Mouse (Mus musculus): ENCODE measurements around the gene Tmem88. TPM values are rescaled to one million over a fixed set of nuclear protein-coding genes. Genes with fewer than 3 reads are reported as not detected.

The Tmem88 gene
- polyA plus RNA-seq, 1 experiment from 2014 or later: 39.6 TPM

DNA sequence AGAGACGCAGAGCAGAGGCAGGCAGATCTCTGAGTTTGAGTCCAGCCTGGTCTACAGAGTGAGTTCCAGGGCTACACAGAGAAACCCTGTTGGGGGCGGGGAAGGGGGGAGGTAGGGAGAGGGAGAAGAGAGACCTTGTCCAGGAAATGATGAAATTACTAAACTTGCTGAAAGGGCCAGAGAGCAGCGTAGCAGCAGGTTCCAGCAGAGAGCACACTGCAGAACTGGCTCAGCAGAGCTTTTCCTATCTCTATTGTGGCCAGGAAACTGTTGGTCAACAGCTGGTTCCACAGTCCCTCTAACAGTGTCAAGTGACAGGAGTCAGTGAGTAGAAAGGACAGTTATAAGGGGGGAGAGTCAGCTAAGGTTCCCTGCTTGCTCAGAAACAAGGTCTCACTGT lies 18.4 kb downstream of the Tmem88 start:
- H3K9ac ChIP-seq (ENCODE audit: low read length): no peak overlapping the region

DNA sequence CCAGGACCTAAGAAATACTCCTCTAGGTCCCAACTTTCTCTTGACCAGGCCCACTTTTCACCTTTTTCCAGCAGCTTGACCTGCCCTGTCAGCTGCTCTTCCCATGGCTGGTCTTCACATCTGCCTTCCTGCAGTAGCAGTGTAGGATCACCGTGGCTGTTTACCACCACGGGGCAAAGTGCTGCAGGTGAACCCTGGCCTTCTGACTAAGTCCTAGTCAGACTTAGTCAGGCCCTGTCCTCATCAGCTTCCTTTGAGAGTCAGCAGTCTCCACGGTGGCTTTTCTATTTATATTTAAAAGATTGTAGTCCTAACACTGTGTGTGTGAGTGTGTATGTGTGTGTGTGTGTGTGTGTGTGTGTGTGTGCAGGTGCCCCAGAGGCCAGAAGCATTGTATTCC lies 20.3 kb downstream of the Tmem88 start:
- Histone ChIP-seq H3K4me1 (ENCODE audit: control insufficient read depth, insufficient read depth, low read length) (0 out of 2 replicates have a peak, but pooled peaks cover 3% of the 10 kb centered on the region), H3K36me3 (ENCODE audit: control insufficient read depth, insufficient read depth) (no peaks in the 10 kb centered on the region), H3K27ac (ENCODE audit: low read length) (no peak overlapping the region), H3K27me3 (ENCODE audit: control insufficient read depth, insufficient read depth, low read length) (no peaks in the 10 kb centered on the region), H3K4me2 (ENCODE audit: low read depth, low read length) (no peak overlapping the region), H3K9ac (ENCODE audit: low read length) (no peak overlapping the region), H3K4me3 (ENCODE audit: low read length) (no peak overlapping the region), H3K9me3 (replicated peaks; ENCODE audit: control insufficient read depth, low read length) (no peaks in the 10 kb centered on the region)
- WGBS: 49% methylated on average over 3 of the region's 3 CpGs
- no peak for ATAC-seq (replicated peaks; ENCODE audit: extremely low read depth, insufficient read depth, low FRiP score)

More for the DNA sequence above, 18.4 kb downstream of the Tmem88 start:
- ATAC-seq (replicated peaks; ENCODE audit: extremely low read depth, insufficient read depth, low FRiP score): no peak
- Histone ChIP-seq H3K27ac (ENCODE audit: low read length) (no peak overlapping the region), H3K27me3 (ENCODE audit: control insufficient read depth, insufficient read depth, low read length) (no peaks in the 10 kb centered on the region), H3K9me3 (replicated peaks; ENCODE audit: control insufficient read depth, low read length) (no peaks in the 10 kb centered on the region), H3K4me2 (ENCODE audit: low read depth, low read length) (no peak overlapping the region), H3K36me3 (ENCODE audit: control insufficient read depth, insufficient read depth) (no peaks in the 10 kb centered on the region), H3K4me3 (ENCODE audit: low read length) (no peak overlapping the region), H3K4me1 (ENCODE audit: control insufficient read depth, insufficient read depth, low read length) (0 out of 2 replicates have a peak, but pooled peaks cover 3% of the 10 kb centered on the region)
- 76% methylated on average over 3 of the region's 3 CpGs for WGBS

DNA sequence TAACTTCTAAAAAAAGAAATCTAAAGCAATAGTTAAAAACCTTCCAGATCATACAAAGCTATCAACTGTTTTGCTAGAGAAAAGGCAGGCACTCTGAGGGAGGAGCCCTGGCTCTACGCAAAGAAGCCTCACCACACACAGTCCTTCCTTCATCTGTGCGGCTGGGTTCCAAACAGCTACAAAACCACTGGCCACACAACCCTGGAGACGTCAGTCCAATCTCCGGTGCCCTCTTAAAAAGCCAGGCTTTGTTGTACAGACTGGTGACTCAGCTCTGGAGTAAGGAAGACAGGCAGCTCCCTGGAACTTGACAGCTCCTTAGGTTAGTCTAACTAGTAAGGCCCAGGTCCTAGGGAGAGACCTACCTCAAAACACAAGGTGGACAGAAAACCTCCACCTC lies 22.4 kb downstream of the Tmem88 start:
- Histone ChIP-seq H3K4me1 (ENCODE audit: control insufficient read depth, insufficient read depth, low read length) (peaks cover 12% of the 10 kb centered on the region), H3K9ac (ENCODE audit: low read length) (no peak overlapping the region), H3K27ac (ENCODE audit: low read length) (no peak overlapping the region), H3K9me3 (replicated peaks; ENCODE audit: control insufficient read depth, low read length) (no peaks in the 10 kb centered on the region), H3K36me3 (ENCODE audit: control insufficient read depth, insufficient read depth) (no peaks in the 10 kb centered on the region), H3K4me2 (ENCODE audit: low read depth, low read length) (no peak overlapping the region), H3K27me3 (ENCODE audit: control insufficient read depth, insufficient read depth, low read length) (no peaks in the 10 kb centered on the region), H3K4me3 (ENCODE audit: low read length) (no peak overlapping the region)
- ATAC-seq (replicated peaks; ENCODE audit: extremely low read depth, insufficient read depth, low FRiP score): no peak
- WGBS: 85% methylated on average over 4 of the region's 4 CpGs

DNA sequence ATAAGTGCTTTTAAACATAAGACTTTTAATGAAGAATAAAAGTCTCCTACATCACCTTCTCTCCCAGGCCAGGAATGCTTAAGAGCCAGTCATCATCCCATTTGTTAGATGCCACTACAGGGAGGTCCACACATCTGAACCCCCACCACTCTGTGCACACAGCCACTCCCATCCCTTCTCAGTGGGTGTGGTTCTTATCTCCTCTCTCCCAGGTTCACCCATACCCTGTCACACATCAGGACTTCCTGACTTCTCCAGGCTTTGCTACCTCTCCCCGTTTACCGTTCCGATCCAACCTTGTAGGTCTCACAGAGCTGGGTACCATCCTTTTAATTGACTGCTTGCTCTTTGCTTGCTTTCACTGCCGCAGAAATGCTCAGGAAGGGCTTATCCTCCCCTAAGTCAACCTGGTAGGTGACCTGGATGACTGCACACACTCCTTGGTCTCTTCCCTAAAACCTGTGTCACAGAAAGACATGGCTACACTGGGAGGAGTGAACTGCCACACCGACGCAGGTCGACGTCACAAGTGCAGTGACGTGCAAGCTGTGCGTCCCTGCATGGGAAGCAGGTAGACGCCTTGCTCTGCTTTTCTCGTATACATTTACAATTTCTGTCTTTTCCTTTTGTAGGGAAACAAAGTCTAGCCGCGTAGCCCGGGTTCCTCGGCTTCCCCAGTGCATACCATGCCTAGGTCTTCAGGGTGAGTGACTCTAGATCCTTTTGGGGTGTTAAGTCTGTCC lies 24.6 kb downstream of the Tmem88 start:
- Histone ChIP-seq H3K36me3 (ENCODE audit: control insufficient read depth, insufficient read depth) (no peaks in the 10 kb centered on the region), H3K4me2 (ENCODE audit: low read depth, low read length) (no peak overlapping the region), H3K27ac (ENCODE audit: low read length) (no peak overlapping the region), H3K9ac (ENCODE audit: low read length) (no peak overlapping the region), H3K27me3 (ENCODE audit: control insufficient read depth, insufficient read depth, low read length) (no peaks in the 10 kb centered on the region), H3K9me3 (replicated peaks; ENCODE audit: control insufficient read depth, low read length) (no peaks in the 10 kb centered on the region), H3K4me3 (ENCODE audit: low read length) (no peak overlapping the region), H3K4me1 (ENCODE audit: control insufficient read depth, insufficient read depth, low read length) (peaks cover 14% of the 10 kb centered on the region)
- ATAC-seq (replicated peaks; ENCODE audit: extremely low read depth, insufficient read depth, low FRiP score): no peak
- WGBS: 87% methylated on average over 16 of the region's 16 CpGs

DNA sequence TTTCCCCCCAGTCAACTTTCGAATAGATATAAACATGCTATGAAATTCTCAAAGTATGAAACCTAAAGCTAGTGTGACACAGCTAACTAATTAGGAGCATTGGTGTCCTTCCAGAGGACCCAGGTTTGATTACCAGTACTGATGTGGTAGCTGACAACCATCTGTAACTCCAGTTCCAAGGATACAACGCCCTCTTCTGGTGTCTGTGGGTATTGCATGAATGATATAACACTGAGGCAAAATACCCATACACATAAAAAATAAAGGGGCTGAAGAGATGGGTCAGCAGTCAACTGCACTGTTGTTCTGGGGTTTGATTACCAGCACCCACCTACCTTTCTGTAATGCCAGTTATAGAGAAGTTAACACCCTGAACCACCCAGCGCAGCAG lies 25.3 kb downstream of the Tmem88 start:
- Histone ChIP-seq H3K4me2 (ENCODE audit: low read depth, low read length) (no peak overlapping the region), H3K27me3 (ENCODE audit: control insufficient read depth, insufficient read depth, low read length) (no peaks in the 10 kb centered on the region), H3K4me3 (ENCODE audit: low read length) (no peak overlapping the region), H3K9ac (ENCODE audit: low read length) (no peak overlapping the region), H3K27ac (ENCODE audit: low read length) (peak overlapping the region; percentile 24), H3K4me1 (ENCODE audit: control insufficient read depth, insufficient read depth, low read length) (peaks cover 19% of the 10 kb centered on the region), H3K36me3 (ENCODE audit: control insufficient read depth, insufficient read depth) (no peaks in the 10 kb centered on the region), H3K9me3 (replicated peaks; ENCODE audit: control insufficient read depth, low read length) (no peaks in the 10 kb centered on the region)
- 57% methylated on average over 3 of the region's 3 CpGs for WGBS
- no peak for ATAC-seq (replicated peaks; ENCODE audit: extremely low read depth, insufficient read depth, low FRiP score)

DNA sequence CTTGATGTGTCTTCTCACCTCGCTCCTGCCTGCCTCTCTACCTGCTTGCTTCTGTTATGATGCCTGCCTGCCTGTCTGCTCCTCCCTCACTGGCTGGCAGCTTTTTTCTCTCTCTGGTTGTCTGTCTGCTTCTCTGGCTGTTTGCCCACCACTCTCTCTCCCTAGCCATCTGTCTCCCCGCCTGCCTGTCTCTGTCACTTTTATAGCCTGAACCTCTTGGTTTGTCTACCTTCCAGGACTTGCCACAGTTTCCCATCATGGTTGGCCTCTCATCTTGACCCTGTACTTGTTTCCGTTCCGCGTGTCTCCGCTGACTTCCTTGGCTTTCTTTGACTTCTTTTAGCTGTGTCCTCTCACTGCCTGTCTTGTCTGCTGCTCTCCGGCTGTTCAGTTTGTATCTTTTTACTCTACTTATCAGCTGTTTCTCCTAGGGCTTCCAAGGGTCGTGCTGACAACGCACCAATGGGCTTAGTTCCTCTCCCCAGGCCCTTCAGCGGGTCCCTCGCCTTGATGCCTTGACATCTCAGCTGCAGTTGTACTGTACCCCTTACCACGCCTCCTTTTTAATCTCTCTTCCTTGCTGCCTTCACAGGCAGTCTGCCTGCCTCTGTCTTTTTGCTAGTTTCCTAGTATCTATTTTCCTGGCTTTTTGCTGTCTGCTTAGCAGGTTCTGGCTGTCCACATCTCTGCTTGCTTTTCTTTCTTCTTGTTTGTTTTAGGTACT lies 25.8 kb downstream of the Tmem88 start:
- Histone ChIP-seq H3K27ac (ENCODE audit: low read length) (peak overlapping the region; percentile 24), H3K4me2 (ENCODE audit: low read depth, low read length) (0 out of 2 replicates have a peak overlapping the region, but pooled peaks have one; percentile 8), H3K9ac (ENCODE audit: low read length) (no peak overlapping the region; the same call in 1 of the 2 replicates), H3K9me3 (replicated peaks; ENCODE audit: control insufficient read depth, low read length) (no peaks in the 10 kb centered on the region), H3K4me1 (ENCODE audit: control insufficient read depth, insufficient read depth, low read length) (peaks cover 24% of the 10 kb centered on the region), H3K4me3 (ENCODE audit: low read length) (no peak overlapping the region), H3K27me3 (ENCODE audit: control insufficient read depth, insufficient read depth, low read length) (no peaks in the 10 kb centered on the region), H3K36me3 (ENCODE audit: control insufficient read depth, insufficient read depth) (no peaks in the 10 kb centered on the region)
- no peak for ATAC-seq (replicated peaks; ENCODE audit: extremely low read depth, insufficient read depth, low FRiP score)
- 24% methylated on average over 12 of the region's 12 CpGs for WGBS

DNA sequence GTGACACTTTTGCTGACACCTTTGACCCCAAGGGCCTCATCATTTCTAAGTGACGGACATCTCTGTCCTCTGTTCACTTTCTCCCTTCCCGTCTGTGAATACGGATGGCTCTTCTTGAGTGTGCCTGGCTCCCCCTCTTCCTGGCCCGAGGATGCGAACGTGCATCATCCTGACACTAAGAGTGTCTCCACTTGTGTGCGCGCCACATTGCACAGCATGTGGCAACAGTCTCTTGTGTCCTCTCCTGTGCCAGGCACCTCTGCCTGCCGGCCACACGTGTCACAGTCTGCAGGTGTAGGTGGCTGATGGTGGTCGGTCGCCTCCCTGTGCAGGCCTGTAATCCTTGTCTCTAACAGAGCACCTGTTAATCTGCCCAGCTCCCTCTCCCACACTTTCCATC lies 26.4 kb downstream of the Tmem88 start:
- Histone ChIP-seq H3K9me3 (replicated peaks; ENCODE audit: control insufficient read depth, low read length) (no peaks in the 10 kb centered on the region), H3K27me3 (ENCODE audit: control insufficient read depth, insufficient read depth, low read length) (no peaks in the 10 kb centered on the region), H3K4me3 (ENCODE audit: low read length) (no peak overlapping the region), H3K36me3 (ENCODE audit: control insufficient read depth, insufficient read depth) (no peaks in the 10 kb centered on the region), H3K4me1 (ENCODE audit: control insufficient read depth, insufficient read depth, low read length) (peaks cover 28% of the 10 kb centered on the region), H3K4me2 (ENCODE audit: low read depth, low read length) (no peak overlapping the region), H3K9ac (ENCODE audit: low read length) (no peak overlapping the region), H3K27ac (ENCODE audit: low read length) (no peak overlapping the region)
- 51% methylated on average over 12 of the region's 12 CpGs for WGBS
- ATAC-seq (replicated peaks; ENCODE audit: extremely low read depth, insufficient read depth, low FRiP score): no peak

DNA sequence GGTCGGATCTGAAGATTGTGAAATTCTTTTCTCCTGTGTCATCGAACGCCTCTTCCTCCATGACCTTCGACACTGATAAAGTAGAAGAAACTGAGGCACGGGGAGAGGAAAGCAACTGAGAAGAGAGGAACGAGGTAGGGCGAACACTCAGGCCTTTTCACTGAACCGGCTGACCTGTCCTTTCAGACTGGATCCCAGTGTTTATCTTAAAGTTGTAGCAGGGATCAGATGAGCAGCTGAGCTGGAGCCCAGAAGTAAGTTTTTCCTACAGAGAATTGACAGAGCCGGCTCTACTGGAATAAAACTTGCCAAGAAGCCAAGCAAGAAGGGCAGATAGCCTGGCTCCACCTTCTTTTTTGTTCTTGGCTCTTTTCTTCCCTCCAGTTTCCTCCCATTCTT lies 27.2 kb downstream of the Tmem88 start:
- H3K4me1 ChIP-seq (ENCODE audit: control insufficient read depth, insufficient read depth, low read length): peaks cover 33% of the 10 kb centered on the region
- H3K27me3 ChIP-seq (ENCODE audit: control insufficient read depth, insufficient read depth, low read length): no peaks in the 10 kb centered on the region
- H3K27ac ChIP-seq (ENCODE audit: low read length): peak overlapping the region; percentile 62
- WGBS: 32% methylated on average over 9 of the region's 9 CpGs
- ATAC-seq (replicated peaks; ENCODE audit: extremely low read depth, insufficient read depth, low FRiP score): no peak
- no peaks in the 10 kb centered on the region for H3K9me3 ChIP-seq (replicated peaks; ENCODE audit: control insufficient read depth, low read length)
- no peak overlapping the region for H3K9ac ChIP-seq (ENCODE audit: low read length)
- no peak overlapping the region for H3K4me3 ChIP-seq (ENCODE audit: low read length)
- peak overlapping the region; percentile 34; the same call in 1 of the 2 replicates for H3K4me2 ChIP-seq (ENCODE audit: low read depth, low read length)
- no peaks in the 10 kb centered on the region for H3K36me3 ChIP-seq (ENCODE audit: control insufficient read depth, insufficient read depth)
